Mouse (Mus musculus): ENCODE results near the gene Tns1.

Tns1 gene

DNA sequence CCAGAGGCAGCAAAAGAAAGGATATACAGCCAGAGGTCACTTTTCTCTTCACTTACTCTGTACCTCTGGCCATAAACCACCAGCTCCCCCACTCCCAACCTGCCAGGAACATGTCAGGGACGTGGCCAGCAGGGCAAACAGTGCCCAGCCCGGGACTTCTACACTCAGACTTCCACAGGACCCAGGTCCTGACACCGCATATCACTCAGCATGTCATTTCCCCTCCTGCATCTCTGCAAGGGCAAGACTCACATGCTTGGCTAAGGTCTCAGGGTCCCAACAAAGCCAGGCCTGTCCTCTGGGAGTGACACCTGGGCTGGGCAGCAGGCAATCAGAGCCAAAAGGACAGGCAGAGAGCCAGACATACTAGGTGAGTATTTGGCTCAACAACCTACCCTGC lies 11.2 kb downstream of the Tns1 start:
- Histone ChIP-seq H3K4me3 (replicated peaks; ENCODE audit: low read length) (no peak overlapping the region), H3K4me1 (replicated peaks; ENCODE audit: low read depth, low read length) (peaks cover 54% of the 10 kb centered on the region), H3K36me3 (ENCODE audit: insufficient read depth, low read length) (no peaks in the 10 kb centered on the region), H3K27me3 (ENCODE audit: insufficient read depth, low read length) (peaks cover 66% of the 10 kb centered on the region), H3K9me3 (ENCODE audit: low read length) (no peaks in the 10 kb centered on the region)
- no peak for TF ChIP-seq NANOG (IDR thresholded peaks at IDR 0.05; ENCODE audit: borderline replicate concordance, low read length)
- no peak for TF ChIP-seq POU5F1 (IDR thresholded peaks at IDR 0.05; ENCODE audit: borderline replicate concordance, low read length)

DNA sequence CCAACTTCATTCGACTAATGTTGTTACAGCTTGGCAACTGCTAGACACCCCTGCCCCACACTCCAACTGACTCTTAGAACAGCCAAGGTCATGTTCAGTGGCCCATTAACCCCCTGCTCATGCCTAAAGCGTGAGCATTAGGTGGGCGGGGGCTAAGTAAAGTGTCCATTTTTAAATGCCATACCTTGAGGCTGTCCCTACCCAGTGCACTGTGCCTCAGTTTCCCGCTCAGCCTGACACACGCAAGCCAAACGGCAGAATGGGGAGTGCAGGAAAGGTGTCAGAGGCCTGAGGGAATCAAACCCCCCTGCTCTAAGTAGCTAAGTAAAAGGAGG lies 12.6 kb downstream of the Tns1 start:
- no peaks in the 10 kb centered on the region for H3K9me3 ChIP-seq (ENCODE audit: low read length)
- peaks cover 66% of the 10 kb centered on the region for H3K4me1 ChIP-seq (replicated peaks; ENCODE audit: low read depth, low read length)
- peaks cover 64% of the 10 kb centered on the region for H3K27me3 ChIP-seq (ENCODE audit: insufficient read depth, low read length)
- TF ChIP-seq CTCF (conservative IDR thresholded peaks at IDR 0.05; ENCODE audit: low read length) = no peak
- TF ChIP-seq NANOG (IDR thresholded peaks at IDR 0.05; ENCODE audit: borderline replicate concordance, low read length) = peak; percentile 30
- H3K4me3 ChIP-seq (replicated peaks; ENCODE audit: low read length) = peak overlapping the region; percentile 43; the same call in 1 of the 2 replicates
- H3K36me3 ChIP-seq (ENCODE audit: insufficient read depth, low read length) = no peaks in the 10 kb centered on the region

DNA sequence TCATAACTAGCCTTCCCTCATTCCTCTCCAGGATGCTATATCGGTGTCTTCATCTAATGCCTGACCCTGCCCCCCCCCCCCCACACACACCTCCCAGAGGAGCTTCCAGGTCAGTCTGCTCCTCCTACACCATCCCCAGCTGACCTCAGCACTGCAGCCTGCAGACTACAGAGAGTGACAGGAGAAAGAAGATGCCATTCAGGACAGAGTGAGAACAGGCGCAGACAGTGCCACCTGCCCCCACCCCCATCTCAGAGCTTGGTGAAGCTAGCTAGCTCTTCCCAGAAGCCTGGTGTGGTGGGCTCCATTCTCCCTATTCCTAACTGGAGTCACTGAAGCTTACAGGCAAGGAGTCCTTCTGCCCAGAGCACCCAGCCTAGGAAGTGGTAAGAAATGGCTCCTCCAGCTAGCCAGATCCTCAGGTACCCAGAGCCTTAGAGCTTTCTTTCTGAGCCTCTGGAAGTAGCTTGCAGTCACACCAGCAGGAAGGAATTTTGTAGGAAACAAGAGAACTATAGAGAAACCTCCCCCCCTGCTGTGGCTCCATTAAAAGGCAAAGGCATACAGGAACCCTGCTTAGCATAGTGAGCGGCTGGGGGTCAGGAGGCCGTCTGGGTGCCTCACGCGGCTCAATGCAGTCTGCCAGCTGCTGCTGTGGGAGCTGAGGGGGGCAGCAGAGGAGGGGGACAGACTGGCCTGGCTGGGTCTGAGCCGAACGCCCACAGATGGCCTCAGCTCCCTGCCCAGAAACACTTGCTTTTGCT lies 13.1 kb downstream of the Tns1 start:
- TF ChIP-seq CTCF (conservative IDR thresholded peaks at IDR 0.05; ENCODE audit: low read length) (no peak), POU5F1 (IDR thresholded peaks at IDR 0.05; ENCODE audit: borderline replicate concordance, low read length) (no peak), NANOG (IDR thresholded peaks at IDR 0.05; ENCODE audit: borderline replicate concordance, low read length) (peak; percentile 82)
- Histone ChIP-seq H3K4me1 (replicated peaks; ENCODE audit: low read depth, low read length) (peaks cover 72% of the 10 kb centered on the region), H3K9me3 (ENCODE audit: low read length) (no peaks in the 10 kb centered on the region), H3K4me3 (replicated peaks; ENCODE audit: low read length) (peak overlapping the region; percentile 43), H3K36me3 (ENCODE audit: insufficient read depth, low read length) (no peaks in the 10 kb centered on the region), H3K27me3 (ENCODE audit: insufficient read depth, low read length) (peaks cover 66% of the 10 kb centered on the region)

DNA sequence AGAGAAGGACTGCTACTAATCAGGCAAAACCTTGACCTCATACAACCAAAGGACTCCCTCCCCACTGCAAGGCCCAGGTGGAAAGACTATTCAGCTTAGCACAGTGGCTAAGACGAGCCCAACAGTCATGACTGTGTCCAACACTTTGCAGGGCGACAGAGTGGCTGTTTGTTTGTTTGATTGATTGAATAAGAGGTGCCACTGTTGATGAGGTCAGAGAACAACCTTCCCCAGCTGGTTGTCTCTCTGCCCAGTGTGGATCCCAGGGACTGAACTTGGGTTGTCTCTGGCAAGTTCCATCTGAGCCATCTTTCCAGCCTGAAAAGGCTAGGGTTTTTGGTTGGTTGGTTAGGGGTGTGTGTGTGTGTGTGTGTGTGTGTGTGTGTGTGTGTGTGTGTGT lies 14.6 kb downstream of the Tns1 start:
- Histone ChIP-seq H3K4me1 (replicated peaks; ENCODE audit: low read depth, low read length) (peaks cover 81% of the 10 kb centered on the region), H3K36me3 (ENCODE audit: insufficient read depth, low read length) (no peaks in the 10 kb centered on the region), H3K4me3 (replicated peaks; ENCODE audit: low read length) (no peak overlapping the region), H3K9me3 (ENCODE audit: low read length) (no peaks in the 10 kb centered on the region), H3K27me3 (ENCODE audit: insufficient read depth, low read length) (peaks cover 65% of the 10 kb centered on the region)
- TF ChIP-seq CTCF (conservative IDR thresholded peaks at IDR 0.05; ENCODE audit: low read length) (no peak), POU5F1 (IDR thresholded peaks at IDR 0.05; ENCODE audit: borderline replicate concordance, low read length) (no peak), NANOG (IDR thresholded peaks at IDR 0.05; ENCODE audit: borderline replicate concordance, low read length) (no peak)

DNA sequence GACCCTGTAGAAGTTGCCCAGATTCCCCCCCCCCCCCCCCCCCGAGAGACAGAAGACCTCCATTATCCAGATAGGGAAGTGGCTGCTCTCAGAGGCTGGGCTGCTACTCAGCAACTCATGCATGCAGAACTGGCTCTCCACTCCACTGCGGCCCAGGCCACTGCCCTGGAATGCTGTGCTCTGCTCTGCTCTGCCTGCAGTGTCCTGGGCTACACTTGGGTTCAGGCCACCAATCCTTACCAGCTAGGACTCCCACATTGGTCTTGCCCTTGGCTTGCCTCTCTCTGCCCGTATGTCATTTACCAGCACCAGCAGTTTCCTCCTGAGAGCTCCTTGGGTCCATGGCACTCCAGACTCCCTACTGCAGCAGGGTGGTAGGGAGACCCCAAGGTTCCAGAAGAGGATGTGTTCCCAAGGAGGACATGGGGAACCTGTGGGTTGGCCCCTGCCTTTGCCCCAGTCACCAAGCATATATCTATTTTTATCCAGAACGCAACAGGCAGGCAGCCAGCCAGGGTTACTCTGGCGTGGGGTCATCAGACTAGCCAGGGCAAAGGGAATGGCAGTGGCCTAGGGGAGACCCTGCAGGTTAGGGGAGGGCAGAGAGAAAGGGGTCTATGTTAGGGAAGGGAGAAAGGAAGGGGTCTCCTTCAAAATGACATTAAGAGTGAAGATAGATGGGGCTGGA lies 16.2 kb downstream of the Tns1 start:
- Histone ChIP-seq H3K9me3 (ENCODE audit: low read length) (no peaks in the 10 kb centered on the region), H3K4me1 (replicated peaks; ENCODE audit: low read depth, low read length) (peaks cover 88% of the 10 kb centered on the region), H3K4me3 (replicated peaks; ENCODE audit: low read length) (no peak overlapping the region), H3K27me3 (ENCODE audit: insufficient read depth, low read length) (peaks cover 70% of the 10 kb centered on the region), H3K36me3 (ENCODE audit: insufficient read depth, low read length) (no peaks in the 10 kb centered on the region)
- TF ChIP-seq CTCF (conservative IDR thresholded peaks at IDR 0.05; ENCODE audit: low read length) (no peak), NANOG (IDR thresholded peaks at IDR 0.05; ENCODE audit: borderline replicate concordance, low read length) (no peak), POU5F1 (IDR thresholded peaks at IDR 0.05; ENCODE audit: borderline replicate concordance, low read length) (no peak)

DNA sequence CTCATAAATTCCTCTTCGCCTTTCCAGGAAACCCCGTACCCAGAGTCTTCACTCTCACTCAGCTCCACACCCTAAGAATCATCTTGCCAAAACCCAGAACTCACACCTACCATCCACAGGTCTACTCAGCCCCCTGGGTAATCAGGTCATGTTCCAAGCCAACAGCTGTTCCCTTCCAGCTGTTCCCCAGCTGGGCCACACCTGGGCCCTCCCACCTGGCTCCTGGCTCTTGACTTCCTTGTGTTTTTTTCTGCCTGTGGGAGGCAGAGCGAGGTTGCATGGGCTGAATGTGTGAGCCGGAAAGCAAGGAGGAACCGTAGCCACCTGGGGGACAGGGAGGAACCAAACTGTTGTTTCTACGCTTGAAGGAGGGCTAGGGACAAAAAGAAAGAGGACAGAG lies 18.0 kb downstream of the Tns1 start:
- peaks cover 71% of the 10 kb centered on the region for H3K4me1 ChIP-seq (replicated peaks; ENCODE audit: low read depth, low read length)
- H3K27me3 ChIP-seq (ENCODE audit: insufficient read depth, low read length) = peaks cover 83% of the 10 kb centered on the region
- TF ChIP-seq NANOG (IDR thresholded peaks at IDR 0.05; ENCODE audit: borderline replicate concordance, low read length) = no peak
- no peak for TF ChIP-seq POU5F1 (IDR thresholded peaks at IDR 0.05; ENCODE audit: borderline replicate concordance, low read length)
- no peak for TF ChIP-seq CTCF (conservative IDR thresholded peaks at IDR 0.05; ENCODE audit: low read length)
- H3K9me3 ChIP-seq (ENCODE audit: low read length) = no peaks in the 10 kb centered on the region
- H3K4me3 ChIP-seq (replicated peaks; ENCODE audit: low read length) = no peak overlapping the region
- H3K36me3 ChIP-seq (ENCODE audit: insufficient read depth, low read length) = no peaks in the 10 kb centered on the region

DNA sequence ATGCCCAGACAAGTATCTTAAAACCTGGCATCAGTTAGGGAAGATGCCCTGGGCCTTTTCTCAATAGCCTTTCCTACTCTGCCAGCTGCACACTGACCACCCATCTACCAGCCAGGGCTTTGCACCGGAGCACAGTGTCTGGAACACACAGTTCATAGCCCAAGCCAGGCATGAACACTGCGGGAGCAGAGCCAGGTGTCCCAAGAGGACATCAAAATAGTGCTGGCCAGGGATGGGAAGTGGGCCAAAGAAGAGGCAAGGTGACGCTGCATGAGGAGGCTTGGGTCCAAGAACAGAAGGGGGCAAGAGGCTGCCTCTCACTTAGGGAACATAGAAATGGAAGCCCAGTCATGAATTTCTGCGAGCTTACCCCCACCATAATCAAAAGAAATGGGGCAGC lies 18.6 kb downstream of the Tns1 start:
- no peaks in the 10 kb centered on the region for H3K36me3 ChIP-seq (ENCODE audit: insufficient read depth, low read length)
- H3K9me3 ChIP-seq (ENCODE audit: low read length) = no peaks in the 10 kb centered on the region
- H3K4me1 ChIP-seq (replicated peaks; ENCODE audit: low read depth, low read length) = peaks cover 68% of the 10 kb centered on the region
- H3K27me3 ChIP-seq (ENCODE audit: insufficient read depth, low read length) = peaks cover 87% of the 10 kb centered on the region
- no peak overlapping the region for H3K4me3 ChIP-seq (replicated peaks; ENCODE audit: low read length)
- TF ChIP-seq POU5F1 (IDR thresholded peaks at IDR 0.05; ENCODE audit: borderline replicate concordance, low read length) = no peak
- TF ChIP-seq CTCF (conservative IDR thresholded peaks at IDR 0.05; ENCODE audit: low read length) = no peak
- TF ChIP-seq NANOG (IDR thresholded peaks at IDR 0.05; ENCODE audit: borderline replicate concordance, low read length) = no peak

DNA sequence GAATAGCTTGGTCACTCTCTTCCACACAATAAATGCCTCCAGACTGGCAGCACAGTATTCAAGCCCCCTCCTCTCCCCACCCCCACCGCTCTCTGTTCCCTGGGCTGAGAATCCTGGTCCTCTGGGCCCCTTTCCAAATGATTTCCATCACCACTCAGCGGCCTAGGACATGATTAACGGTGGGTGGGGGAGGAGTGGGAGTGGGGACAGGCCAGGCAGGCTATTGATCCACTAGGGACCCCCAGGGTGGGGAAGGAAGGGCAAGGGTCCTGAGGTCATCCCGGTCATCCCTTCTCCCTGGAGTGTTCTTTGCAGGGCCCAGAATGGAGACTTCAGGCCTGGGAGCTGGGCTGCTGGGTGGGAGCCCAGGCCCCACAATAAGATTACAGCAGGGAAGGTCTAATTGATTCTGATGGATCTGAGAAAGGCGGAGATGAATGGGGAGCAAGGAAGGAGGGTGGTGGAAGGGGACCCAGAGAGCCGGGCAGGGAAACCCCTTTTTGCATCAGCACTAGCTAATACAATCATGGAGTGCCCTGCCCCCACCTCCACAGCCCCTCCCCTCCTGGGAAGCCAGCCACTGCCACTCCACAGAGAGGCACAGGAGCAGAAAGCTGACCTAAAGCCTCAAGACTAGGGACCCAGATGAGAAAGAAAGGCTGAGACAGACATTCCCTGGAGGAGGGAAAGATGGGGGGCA lies 20.4 kb downstream of the Tns1 start:
- no peak overlapping the region for H3K4me3 ChIP-seq (replicated peaks; ENCODE audit: low read length)
- peaks cover 67% of the 10 kb centered on the region for H3K4me1 ChIP-seq (replicated peaks; ENCODE audit: low read depth, low read length)
- H3K36me3 ChIP-seq (ENCODE audit: insufficient read depth, low read length) = no peaks in the 10 kb centered on the region
- no peaks in the 10 kb centered on the region for H3K9me3 ChIP-seq (ENCODE audit: low read length)
- TF ChIP-seq NANOG (IDR thresholded peaks at IDR 0.05; ENCODE audit: borderline replicate concordance, low read length) (no peak), CTCF (conservative IDR thresholded peaks at IDR 0.05; ENCODE audit: low read length) (no peak), POU5F1 (IDR thresholded peaks at IDR 0.05; ENCODE audit: borderline replicate concordance, low read length) (no peak)
- peaks cover 92% of the 10 kb centered on the region for H3K27me3 ChIP-seq (ENCODE audit: insufficient read depth, low read length)

Data from E14TG2a.4 (cell line).